Mouse (Mus musculus) stomach, embryonic 14.5 days (tissue): ENCODE measurements around the gene Stim1. TPM values are rescaled to one million over a fixed set of nuclear protein-coding genes. Genes with fewer than 3 reads are reported as not detected.

Source experiments
- ATAC-seq: fragments of 200-750 bp; cut with Nextera tagmentation; 2 replicates; pipeline ENCODE4 v1.8.0; 2017; ENCODE audit warnings: low read depth, moderate TSS enrichment; ENCODE audit not compliant: insufficient number of reproducible peaks, insufficient read depth, low FRiP score
- H3K27ac ChIP-seq: fragments of 300-500 bp; sonication (generic); 2 replicates; pipeline ENCODE4 v1.5.1; 2014; ENCODE audit warnings: mild to moderate bottlenecking, low read length, moderate library complexity, mixed read lengths
- H3K27me3 ChIP-seq: fragments of 300-500 bp; sonication (generic); 2 replicates; pipeline ENCODE4 v1.6.1; 2014; ENCODE audit warnings: low read length, control low read depth, mixed read lengths; ENCODE audit not compliant: control insufficient read depth, insufficient read depth
- H3K36me3 ChIP-seq: fragments of 300-500 bp; sonication (generic); 2 replicates; pipeline ENCODE4 v1.6.1; 2014; ENCODE audit warnings: mild to moderate bottlenecking, control low read depth, low read length, moderate library complexity, mixed read lengths; ENCODE audit not compliant: control insufficient read depth, insufficient read depth
- H3K4me1 ChIP-seq: fragments of 300-500 bp; sonication (generic); 2 replicates; pipeline ENCODE4 v1.6.1; 2014; ENCODE audit warnings: low read length, control low read depth, mixed read lengths; ENCODE audit not compliant: control insufficient read depth, insufficient read depth
- H3K4me2 ChIP-seq: fragments of 300-500 bp; sonication (generic); replicated peaks from 2 replicates; pipeline ENCODE4 v1.6.1; 2014; ENCODE audit warnings: low read depth, low read length, control low read depth
- H3K4me3 ChIP-seq: fragments of 300-500 bp; sonication (generic); 2 replicates; pipeline ENCODE4 v1.5.1; 2014; ENCODE audit warnings: low read depth, low read length, control low read depth
- H3K9ac ChIP-seq: fragments of 300-500 bp; sonication (generic); replicated peaks from 2 replicates; pipeline ENCODE4 v1.6.1; 2014; ENCODE audit warnings: low read depth, mild to moderate bottlenecking, control low read depth, low read length, moderate library complexity, mixed read lengths
- H3K9me3 ChIP-seq: fragments of 300-500 bp; sonication (generic); 2 replicates; pipeline ENCODE4 v1.6.1; 2016; ENCODE audit warnings: low read depth, low read length, control low read depth; ENCODE audit not compliant: control insufficient read depth
- WGBS: fragments of 180-500 bp; shearing (Covaris S2); extraction: QIAGEN DNeasy Blood & Tissue Kit; methylation state at CpG from one replicate; pipeline ENCODE4 v1.1.7; 2014; 5-methylcytosine and 5-hydroxymethylcytosine counted together
- polyA plus RNA-seq: library from polyadenylated mRNA; unstranded; fragments of >200 nt; fragmentation: Nextera tagmentation; extraction: Ambion mirVana; gene quantifications from 2 replicates; pipeline ENCODE4 v1.2.1, GENCODE M21; 2014

The Stim1 gene
- polyA plus RNA-seq, 1 experiment from 2014 or later, result 24.9 TPM

DNA sequence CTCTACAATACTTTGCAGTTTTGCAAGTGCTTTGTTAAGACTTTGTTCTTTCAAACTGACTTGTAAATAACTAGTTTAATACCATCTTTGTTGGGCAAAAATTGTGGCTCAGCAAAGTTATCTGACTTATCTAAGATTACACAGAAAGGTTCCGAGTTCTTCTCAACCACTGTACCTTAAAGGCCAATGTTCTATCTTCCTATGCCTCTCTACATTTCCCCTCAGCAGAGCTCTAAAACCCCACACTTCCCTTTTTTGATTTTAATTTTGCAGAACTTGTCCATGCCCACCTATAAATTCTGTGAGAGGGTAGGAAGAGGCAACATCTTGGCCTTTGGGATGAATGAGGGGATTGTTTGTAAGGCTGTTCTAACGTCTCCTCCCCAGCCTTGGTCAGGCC, 166.7 kb downstream of the Stim1 start:
- 81% methylated on average over 2 of the region's 2 CpGs for WGBS
- H3K27me3 ChIP-seq, result no peaks in the 10 kb centered on the region

GRCm38 (mm10) chr7:102440822-102441656, 173.4 kb downstream of the Stim1 start:
- no peak for ATAC-seq
- Histone ChIP-seq H3K9ac (no peak overlapping the region), H3K4me2 (peak overlapping the region; percentile 26), H3K4me1 (0 out of 2 replicates have a peak, but pooled peaks cover 11% of the 10 kb centered on the region), H3K4me3 (peak overlapping the region; percentile 56), H3K9me3 (no peaks in the 10 kb centered on the region), H3K27ac (0 out of 2 replicates have a peak overlapping the region, but pooled peaks have one; percentile 30), H3K36me3 (peaks cover 16% of the 10 kb centered on the region), H3K27me3 (no peaks in the 10 kb centered on the region)
- 50% methylated on average over 15 of the region's 15 CpGs for WGBS

More for the DNA sequence above, 166.7 kb downstream of the Stim1 start:
- Histone ChIP-seq H3K27ac (no peak overlapping the region), H3K4me2 (no peak overlapping the region), H3K4me3 (no peak overlapping the region), H3K9ac (no peak overlapping the region), H3K9me3 (no peaks in the 10 kb centered on the region), H3K36me3 (no peaks in the 10 kb centered on the region), H3K4me1 (no peaks in the 10 kb centered on the region)
- ATAC-seq, result no peak

GRCm38 (mm10) chr7:102441657-102442391, 174.2 kb downstream of the Stim1 start, which contains the start of gene Rrm1:
TSS of gene Rrm1 (plus strand) at chr7:102441695.
- peak within 1 kb of the TSS; percentile 48 for H3K4me2 ChIP-seq
- H3K9ac ChIP-seq, result peak within 1 kb of the TSS; percentile 67
- H3K4me3 ChIP-seq, result peak within 1 kb of the TSS; percentile 56
- peak within 1 kb of the TSS; percentile 68 for H3K27ac ChIP-seq
- H3K9me3 ChIP-seq, result no peaks in the 10 kb centered on the region
- WGBS, result under 1% methylated on average over 54 of the region's 56 CpGs
- peak; percentile 98 for ATAC-seq
- no peaks in the 10 kb centered on the region for H3K27me3 ChIP-seq
- 0 out of 2 replicates have a peak, but pooled peaks cover 11% of the 10 kb centered on the region for H3K4me1 ChIP-seq
- peaks cover 24% of the 10 kb centered on the region for H3K36me3 ChIP-seq

DNA sequence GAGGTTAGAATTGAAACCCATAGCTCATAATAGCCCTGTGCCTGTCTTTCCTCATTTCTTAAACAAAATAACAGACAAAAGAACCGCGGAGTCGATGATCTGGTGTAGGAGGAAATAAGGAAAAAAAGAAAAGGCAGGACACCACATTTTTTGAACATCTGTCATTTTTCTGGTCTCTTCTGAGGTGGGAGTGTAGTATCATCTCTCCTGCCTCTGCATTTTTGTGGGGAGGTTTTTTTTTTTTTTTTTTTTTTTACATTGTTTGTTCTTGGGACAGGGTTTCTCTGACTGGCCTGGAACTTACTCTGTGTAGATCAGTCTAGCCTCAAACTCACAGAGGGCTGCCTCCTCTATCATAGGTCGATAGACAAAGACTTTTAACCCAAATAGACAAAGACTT, 174.8 kb downstream of the Stim1 start:
- Histone ChIP-seq H3K4me2 (peak overlapping the region; percentile 48), H3K4me1 (0 out of 2 replicates have a peak, but pooled peaks cover 11% of the 10 kb centered on the region), H3K27me3 (no peaks in the 10 kb centered on the region), H3K27ac (no peak overlapping the region), H3K9me3 (no peaks in the 10 kb centered on the region), H3K36me3 (peaks cover 24% of the 10 kb centered on the region), H3K4me3 (peak overlapping the region; percentile 56), H3K9ac (peak overlapping the region; percentile 67)
- no peak for ATAC-seq
- 0% methylated on average over 4 of the region's 4 CpGs for WGBS

DNA sequence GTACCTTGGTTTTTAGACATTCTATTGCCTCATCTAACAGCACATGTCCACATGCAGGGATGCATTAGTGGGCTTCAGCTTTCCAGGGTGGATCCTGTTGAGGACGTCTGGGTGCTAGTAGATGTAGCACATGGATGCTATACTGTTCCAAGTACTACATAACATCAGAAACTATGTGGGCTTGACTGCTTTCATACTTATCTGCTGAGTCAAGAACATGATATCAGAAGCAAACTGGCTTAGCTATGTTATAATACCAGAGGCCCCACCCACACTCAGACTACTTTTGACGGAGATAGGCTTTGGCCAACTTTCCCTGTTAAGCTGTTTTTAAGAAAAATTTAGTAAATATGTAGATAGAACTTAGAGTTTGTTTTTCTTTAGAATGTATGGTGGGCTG, 176.7 kb downstream of the Stim1 start:
- H3K4me2 ChIP-seq, result no peak overlapping the region
- H3K4me1 ChIP-seq, result 0 out of 2 replicates have a peak, but pooled peaks cover 11% of the 10 kb centered on the region
- H3K9ac ChIP-seq, result no peak overlapping the region
- no peak for ATAC-seq
- H3K27ac ChIP-seq, result no peak overlapping the region
- H3K4me3 ChIP-seq, result no peak overlapping the region
- no peaks in the 10 kb centered on the region for H3K27me3 ChIP-seq
- no peaks in the 10 kb centered on the region for H3K9me3 ChIP-seq
- 81% methylated on average over 2 of the region's 2 CpGs for WGBS
- H3K36me3 ChIP-seq, result peaks cover 36% of the 10 kb centered on the region

GRCm38 (mm10) chr7:102446438-102446837, 178.8 kb downstream of the Stim1 start:
- Histone ChIP-seq H3K27me3 (no peaks in the 10 kb centered on the region), H3K4me3 (no peak overlapping the region), H3K9ac (no peak overlapping the region), H3K27ac (no peak overlapping the region), H3K9me3 (no peaks in the 10 kb centered on the region), H3K4me2 (no peak overlapping the region), H3K4me1 (0 out of 2 replicates have a peak, but pooled peaks cover 11% of the 10 kb centered on the region), H3K36me3 (peaks cover 55% of the 10 kb centered on the region)
- ATAC-seq, result no peak
- WGBS, result 93% methylated on average over 9 of the region's 9 CpGs

- no peak overlapping the region for H3K4me3 ChIP-seq
- H3K4me1 ChIP-seq, result no peaks in the 10 kb centered on the region
- no peaks in the 10 kb centered on the region for H3K27me3 ChIP-seq
- H3K4me2 ChIP-seq, result no peak overlapping the region
- H3K36me3 ChIP-seq, result peaks cover 76% of the 10 kb centered on the region
- no peaks in the 10 kb centered on the region for H3K9me3 ChIP-seq
- no peak for ATAC-seq
- H3K9ac ChIP-seq, result no peak overlapping the region
- H3K27ac ChIP-seq, result no peak overlapping the region
- 87% methylated on average over 5 of the region's 5 CpGs for WGBS
Observed at GRCm38 (mm10) chr7:102458618-102459380, 191.2 kb downstream of the Stim1 start.

DNA sequence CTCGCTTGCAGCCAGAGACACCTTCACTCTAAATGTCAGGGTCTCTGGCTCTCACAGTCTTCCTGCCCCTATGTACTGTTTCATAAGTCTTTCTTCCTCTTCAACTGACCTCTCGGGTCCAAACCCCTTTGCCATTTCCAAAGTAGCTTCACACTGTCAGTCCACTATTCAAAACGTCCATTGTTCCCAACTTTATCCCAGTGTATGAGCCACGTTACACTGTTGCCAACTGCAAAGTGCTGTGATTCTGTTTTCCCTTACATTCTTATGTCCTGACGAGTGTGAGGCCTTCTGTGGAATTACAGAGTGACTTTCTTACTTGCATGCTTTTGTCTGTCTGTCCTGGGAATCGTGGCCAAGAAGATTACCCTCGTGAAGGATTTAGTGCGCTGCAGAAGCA, 200.0 kb downstream of the Stim1 start:
- 93% methylated on average over 8 of the region's 8 CpGs for WGBS
- H3K9me3 ChIP-seq, result no peaks in the 10 kb centered on the region
- no peak overlapping the region for H3K9ac ChIP-seq
- H3K4me3 ChIP-seq, result no peak overlapping the region
- peaks cover 55% of the 10 kb centered on the region for H3K36me3 ChIP-seq
- no peak overlapping the region for H3K27ac ChIP-seq
- no peaks in the 10 kb centered on the region for H3K27me3 ChIP-seq
- no peaks in the 10 kb centered on the region for H3K4me1 ChIP-seq
- no peak overlapping the region for H3K4me2 ChIP-seq
- no peak for ATAC-seq
